Mouse (Mus musculus): ENCODE results near the gene Entpd7. TPM values are rescaled to one million over a fixed set of nuclear protein-coding genes. Genes with fewer than 3 reads are reported as not detected.

Entpd7 gene
- polyA plus RNA-seq, 1 experiment from 2014 or later: 2.5 TPM

DNA sequence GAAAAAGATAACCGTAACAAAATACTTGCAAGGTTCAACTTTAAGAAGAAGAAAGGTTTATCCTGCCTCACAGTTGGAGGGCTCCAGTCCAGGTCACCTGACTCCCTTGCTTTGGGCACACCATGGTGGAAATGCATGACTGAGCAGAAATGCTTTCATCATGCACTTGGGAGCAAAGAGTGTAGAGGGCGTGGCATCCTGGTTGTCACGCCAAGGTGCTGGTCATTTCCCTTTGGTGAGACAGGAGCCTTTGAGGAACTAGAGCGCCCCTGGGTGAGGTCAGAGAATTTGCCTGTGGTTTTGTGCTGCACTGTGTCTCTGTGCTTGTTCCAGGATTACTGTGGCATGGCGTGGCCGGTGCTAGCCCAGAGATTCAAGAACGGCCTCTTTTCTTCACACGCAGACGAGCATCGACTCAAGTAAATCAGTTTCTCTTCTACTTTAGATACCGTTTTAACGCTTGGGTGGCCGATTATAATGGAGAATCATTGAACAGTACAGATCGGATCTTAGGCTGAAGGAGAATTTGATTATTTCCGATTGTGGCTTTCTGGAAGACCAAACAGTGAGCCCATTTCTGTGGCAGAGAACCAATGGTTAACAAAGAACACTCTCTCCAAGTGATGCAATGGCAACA is 37.2 kb downstream of the Entpd7 start:
- Histone ChIP-seq H3K27ac (replicated peaks) (no peak overlapping the region), H3K4me3 (replicated peaks) (no peak overlapping the region), H3K4me2 (no peak overlapping the region), H3K36me3 (replicated peaks) (0 out of 2 replicates have a peak, but pooled peaks cover 24% of the 10 kb centered on the region), H3K9ac (no peak overlapping the region), H3K9me3 (replicated peaks) (no peaks in the 10 kb centered on the region), H3K4me1 (replicated peaks) (peaks cover 20% of the 10 kb centered on the region; the same call in 1 of the 2 replicates), H3K27me3 (no peaks in the 10 kb centered on the region)
- 66% methylated on average over 15 of the region's 15 CpGs for WGBS (ENCODE audit: insufficient replicate concordance)
- ATAC-seq (ENCODE audit: insufficient read depth): no peak

DNA sequence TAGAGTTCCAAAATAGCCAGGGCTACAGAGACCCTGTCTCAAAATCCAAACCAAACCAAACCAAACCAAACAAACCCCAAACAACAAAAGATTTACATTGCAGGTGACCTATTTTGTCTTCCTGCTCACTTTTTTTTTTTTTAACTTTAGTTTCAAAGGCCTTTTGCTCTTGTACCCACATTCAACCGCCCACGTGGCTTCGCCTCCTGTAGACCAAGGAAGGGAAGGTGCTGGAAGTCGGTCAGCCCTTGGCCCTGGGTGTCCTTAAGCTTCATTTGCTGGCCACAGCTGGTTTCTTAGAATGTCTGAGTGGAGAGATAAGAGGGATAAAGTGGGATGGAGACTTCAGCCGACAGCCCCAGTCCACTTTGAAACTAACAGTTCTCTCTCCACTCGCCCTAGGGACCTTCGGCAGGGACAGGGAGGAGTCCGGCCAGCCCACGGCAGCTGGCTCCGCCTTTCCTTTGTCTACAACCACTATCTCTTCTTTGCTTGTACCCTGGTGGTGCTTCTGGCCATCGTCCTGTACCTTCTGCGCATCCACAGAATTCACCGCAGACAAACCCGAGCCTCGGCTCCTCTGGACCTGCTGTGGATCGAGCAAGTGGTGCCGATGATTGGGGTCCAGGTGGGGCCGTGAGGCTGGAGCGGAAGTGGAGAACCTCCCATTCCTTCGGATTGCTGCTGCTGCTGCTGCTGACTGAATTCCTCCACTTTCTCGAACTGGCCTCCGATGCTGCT is 40.0 kb downstream of the Entpd7 start:
- Histone ChIP-seq H3K4me2 (peak overlapping the region; percentile 30), H3K4me1 (replicated peaks) (peaks cover 14% of the 10 kb centered on the region; the same call in 1 of the 2 replicates), H3K9ac (no peak overlapping the region), H3K27me3 (no peaks in the 10 kb centered on the region), H3K4me3 (replicated peaks) (no peak overlapping the region), H3K27ac (replicated peaks) (no peak overlapping the region), H3K9me3 (replicated peaks) (no peaks in the 10 kb centered on the region), H3K36me3 (replicated peaks) (peaks cover 22% of the 10 kb centered on the region; the same call in 1 of the 2 replicates)
- WGBS (ENCODE audit: insufficient replicate concordance): 55% methylated on average over 22 of the region's 22 CpGs
- ATAC-seq (ENCODE audit: insufficient read depth): no peak

GRCm38 (mm10) chr19:43730037-43730428 is 40.6 kb downstream of the Entpd7 start:
- no peak overlapping the region for H3K9ac ChIP-seq
- peaks cover 14% of the 10 kb centered on the region; the same call in 1 of the 2 replicates for H3K4me1 ChIP-seq (replicated peaks)
- no peaks in the 10 kb centered on the region for H3K27me3 ChIP-seq
- peak overlapping the region; percentile 30; the same call in 1 of the 2 replicates for H3K4me2 ChIP-seq
- H3K36me3 ChIP-seq (replicated peaks): peaks cover 26% of the 10 kb centered on the region; the same call in 1 of the 2 replicates
- H3K4me3 ChIP-seq (replicated peaks): no peak overlapping the region
- H3K27ac ChIP-seq (replicated peaks): no peak overlapping the region
- no peaks in the 10 kb centered on the region for H3K9me3 ChIP-seq (replicated peaks)
- 61% methylated on average over 8 of the region's 8 CpGs for WGBS (ENCODE audit: insufficient replicate concordance)
- no peak for ATAC-seq (ENCODE audit: insufficient read depth)

DNA sequence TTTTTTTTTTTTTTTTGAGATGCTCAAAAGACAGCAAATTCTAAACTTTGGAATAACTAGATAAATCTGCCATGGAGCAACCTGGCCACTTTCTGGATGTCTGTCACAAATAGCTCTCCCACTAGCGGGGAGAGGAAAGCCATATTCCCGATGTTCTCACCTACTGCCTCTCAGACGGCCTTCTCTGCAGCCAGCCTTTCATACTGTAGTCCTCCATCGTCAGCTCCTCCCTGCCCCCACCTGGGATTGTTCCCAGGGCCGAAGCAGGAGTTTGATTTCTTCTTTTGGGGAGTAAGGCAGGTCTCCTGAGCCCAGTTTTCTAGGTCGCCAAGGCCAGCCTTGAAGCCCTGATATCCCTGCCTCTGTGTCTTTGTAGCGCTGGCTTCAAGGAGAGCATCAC is 41.7 kb downstream of the Entpd7 start:
- Histone ChIP-seq H3K9me3 (replicated peaks) (no peaks in the 10 kb centered on the region), H3K27me3 (no peaks in the 10 kb centered on the region), H3K4me2 (no peak overlapping the region), H3K27ac (replicated peaks) (no peak overlapping the region), H3K36me3 (replicated peaks) (peaks cover 33% of the 10 kb centered on the region), H3K4me1 (replicated peaks) (peaks cover 12% of the 10 kb centered on the region; the same call in 1 of the 2 replicates), H3K9ac (no peak overlapping the region), H3K4me3 (replicated peaks) (no peak overlapping the region)
- ATAC-seq (ENCODE audit: insufficient read depth): no peak
- 67% methylated on average over 7 of the region's 7 CpGs for WGBS (ENCODE audit: insufficient replicate concordance)

GRCm38 (mm10) chr19:43738409-43738808 is 48.9 kb downstream of the Entpd7 start:
- ATAC-seq (ENCODE audit: insufficient read depth): no peak
- Histone ChIP-seq H3K9me3 (replicated peaks) (no peaks in the 10 kb centered on the region), H3K36me3 (replicated peaks) (peaks cover 85% of the 10 kb centered on the region), H3K4me3 (replicated peaks) (no peak overlapping the region), H3K4me1 (replicated peaks) (no peaks in the 10 kb centered on the region), H3K27me3 (no peaks in the 10 kb centered on the region), H3K27ac (replicated peaks) (no peak overlapping the region), H3K9ac (no peak overlapping the region), H3K4me2 (no peak overlapping the region)
- 92% methylated on average over 10 of the region's 10 CpGs for whole genome bisulfite sequencing (ENCODE audit: insufficient replicate concordance)

- ATAC-seq (ENCODE audit: insufficient read depth): no peak
- Histone ChIP-seq H3K4me2 (no peak overlapping the region), H3K27me3 (no peaks in the 10 kb centered on the region), H3K27ac (replicated peaks) (no peak overlapping the region), H3K4me1 (replicated peaks) (no peaks in the 10 kb centered on the region), H3K9me3 (replicated peaks) (no peaks in the 10 kb centered on the region), H3K36me3 (replicated peaks) (peaks cover 88% of the 10 kb centered on the region), H3K9ac (no peak overlapping the region), H3K4me3 (replicated peaks) (no peak overlapping the region)
- WGBS (ENCODE audit: insufficient replicate concordance): 87% methylated on average over 7 of the region's 7 CpGs
Measured at GRCm38 (mm10) chr19:43743401-43743800, 53.9 kb downstream of the Entpd7 start.

- H3K4me1 ChIP-seq (replicated peaks): no peaks in the 10 kb centered on the region
- no peak overlapping the region for H3K27ac ChIP-seq (replicated peaks)
- H3K36me3 ChIP-seq (replicated peaks): peaks cover 85% of the 10 kb centered on the region
- no peaks in the 10 kb centered on the region for H3K9me3 ChIP-seq (replicated peaks)
- H3K4me2 ChIP-seq: no peak overlapping the region
- WGBS (ENCODE audit: insufficient replicate concordance): 39% methylated on average over 3 of the region's 3 CpGs
- no peaks in the 10 kb centered on the region for H3K27me3 ChIP-seq
- no peak for ATAC-seq (ENCODE audit: insufficient read depth)
- H3K4me3 ChIP-seq (replicated peaks): no peak overlapping the region
- H3K9ac ChIP-seq: no peak overlapping the region
Measured at GRCm38 (mm10) chr19:43745740-43746139, 56.3 kb downstream of the Entpd7 start.

DNA sequence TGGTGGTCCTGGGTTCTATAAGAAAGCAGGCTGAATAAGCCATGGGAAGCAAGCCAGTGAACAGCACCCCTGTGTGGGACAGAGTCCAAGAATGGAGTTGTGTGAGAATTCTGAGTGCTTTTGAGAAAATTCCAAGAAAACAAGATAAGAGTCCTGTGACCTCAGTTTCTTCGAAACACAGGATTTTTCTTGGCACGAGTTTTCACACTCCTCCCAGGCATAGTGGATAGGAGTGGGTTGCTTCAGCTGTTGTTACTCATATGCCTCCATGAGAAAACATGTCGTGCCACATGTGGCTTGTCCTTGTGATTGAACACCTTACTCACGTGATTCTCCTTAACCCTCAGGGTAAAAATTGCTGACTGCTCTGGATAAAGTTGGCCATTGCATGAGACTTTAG is 58.4 kb downstream of the Entpd7 start:
- H3K27ac ChIP-seq (replicated peaks): no peak overlapping the region

GRCm38 (mm10) chr19:43750008-43750407 is 60.5 kb downstream of the Entpd7 start:
- Histone ChIP-seq H3K36me3 (replicated peaks) (peaks cover 52% of the 10 kb centered on the region), H3K4me3 (replicated peaks) (no peak overlapping the region), H3K4me1 (replicated peaks) (peaks cover 20% of the 10 kb centered on the region), H3K4me2 (no peak overlapping the region), H3K9me3 (replicated peaks) (no peaks in the 10 kb centered on the region), H3K9ac (no peak overlapping the region), H3K27ac (replicated peaks) (no peak overlapping the region), H3K27me3 (no peaks in the 10 kb centered on the region)
- ATAC-seq (ENCODE audit: insufficient read depth): no peak
- 89% methylated on average over 2 of the region's 2 CpGs for WGBS (ENCODE audit: insufficient replicate concordance)

More for the DNA sequence above, 58.4 kb downstream of the Entpd7 start:
- WGBS (ENCODE audit: insufficient replicate concordance): 69% methylated on average over 4 of the region's 4 CpGs
- H3K27me3 ChIP-seq: no peaks in the 10 kb centered on the region
- H3K9ac ChIP-seq: no peak overlapping the region
- H3K9me3 ChIP-seq (replicated peaks): no peaks in the 10 kb centered on the region
- no peak overlapping the region for H3K4me2 ChIP-seq
- no peak for ATAC-seq (ENCODE audit: insufficient read depth)
- peaks cover 68% of the 10 kb centered on the region for H3K36me3 ChIP-seq (replicated peaks)
- H3K4me1 ChIP-seq (replicated peaks): peaks cover 10% of the 10 kb centered on the region
- H3K4me3 ChIP-seq (replicated peaks): no peak overlapping the region

GRCm38 (mm10) chr19:43752489-43753225 is 63.2 kb downstream of the Entpd7 start, which contains the start of the genes Cutc and Cox15:
Gene Cutc, plus strand, starts transcription at chr19:43752996.
Gene Cox15, minus strand, starts transcription at chr19:43753000.
- under 1% methylated on average over 62 of the region's 62 CpGs for WGBS (ENCODE audit: insufficient replicate concordance)
- peak; percentile 92 for ATAC-seq (ENCODE audit: insufficient read depth)
- H3K4me1 ChIP-seq (replicated peaks): peaks cover 20% of the 10 kb centered on the region
- H3K9me3 ChIP-seq (replicated peaks): no peaks in the 10 kb centered on the region
- H3K4me2 ChIP-seq: peak within 1 kb of the TSS; percentile 83
- peak within 1 kb of the TSS; percentile 84 for H3K9ac ChIP-seq
- peak within 1 kb of the TSS; percentile 96 for H3K27ac ChIP-seq (replicated peaks)
- peak within 1 kb of the TSS; percentile 90 for H3K4me3 ChIP-seq (replicated peaks)
- peaks cover 27% of the 10 kb centered on the region for H3K36me3 ChIP-seq (replicated peaks)
- no peaks in the 10 kb centered on the region for H3K27me3 ChIP-seq

Measured in liver, embryonic 15.5 days (tissue).